Mouse (Mus musculus) kidney, postnatal 36 days (tissue): Measurements from ENCODE around the gene Lrrc42.

Source experiments
- DNase-seq, 2 experiments: peaks; one replicate each; pipeline ENCODE4 v3.0.0; 2021 to 2022; ENCODE audit warnings: mixed read lengths in 2 of 2

Gene Lrrc42

DNA sequence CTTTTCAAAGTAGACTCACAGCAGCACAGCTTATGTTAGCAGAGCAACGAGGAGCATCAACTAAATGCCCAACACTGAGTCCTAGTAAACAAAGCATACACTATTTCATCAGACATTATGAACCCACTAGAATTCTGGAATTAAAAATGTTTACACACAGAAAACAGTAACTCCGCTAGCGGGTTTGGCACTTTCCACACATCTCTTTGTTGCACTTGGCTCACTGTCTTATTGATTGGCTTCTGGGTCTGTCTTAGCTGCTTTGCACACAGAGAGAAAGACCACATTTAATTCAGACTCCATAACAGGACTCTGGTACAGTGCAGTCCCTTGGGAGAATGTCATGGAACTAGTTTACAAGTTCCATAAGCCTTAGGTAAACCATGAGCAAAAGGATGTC lies 5.3 kb downstream of the Lrrc42 start:
- no peak for DNase-seq

DNA sequence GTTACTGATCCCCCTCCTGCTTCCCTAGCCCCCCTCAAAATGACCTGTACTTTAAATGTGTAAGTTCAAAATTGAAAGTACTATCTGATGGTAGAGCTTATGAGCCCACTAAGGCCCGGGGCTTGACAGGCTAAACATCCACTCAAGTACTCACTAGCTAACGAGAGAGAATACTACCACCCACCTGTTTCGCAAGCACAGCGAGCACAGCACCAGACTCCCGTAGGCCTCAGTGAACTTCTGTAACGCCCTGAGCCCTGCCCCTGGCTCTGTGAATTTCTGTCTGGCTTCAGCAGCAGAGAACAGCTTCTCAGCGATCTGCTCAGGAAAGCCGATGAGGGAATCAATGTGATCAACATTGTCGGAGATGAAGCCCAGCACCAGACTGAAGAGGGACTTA lies 6.2 kb downstream of the Lrrc42 start:
- no peak for DNase-seq

- DNase-seq: no peak
Measured at GRCm38 (mm10) chr4:107246040-107246439, 7.3 kb downstream of the Lrrc42 start.

- peak in 1 of 2 experiments; percentile 51 for DNase-seq
Measured at GRCm38 (mm10) chr4:107245368-107245767, 8.0 kb downstream of the Lrrc42 start.

DNA sequence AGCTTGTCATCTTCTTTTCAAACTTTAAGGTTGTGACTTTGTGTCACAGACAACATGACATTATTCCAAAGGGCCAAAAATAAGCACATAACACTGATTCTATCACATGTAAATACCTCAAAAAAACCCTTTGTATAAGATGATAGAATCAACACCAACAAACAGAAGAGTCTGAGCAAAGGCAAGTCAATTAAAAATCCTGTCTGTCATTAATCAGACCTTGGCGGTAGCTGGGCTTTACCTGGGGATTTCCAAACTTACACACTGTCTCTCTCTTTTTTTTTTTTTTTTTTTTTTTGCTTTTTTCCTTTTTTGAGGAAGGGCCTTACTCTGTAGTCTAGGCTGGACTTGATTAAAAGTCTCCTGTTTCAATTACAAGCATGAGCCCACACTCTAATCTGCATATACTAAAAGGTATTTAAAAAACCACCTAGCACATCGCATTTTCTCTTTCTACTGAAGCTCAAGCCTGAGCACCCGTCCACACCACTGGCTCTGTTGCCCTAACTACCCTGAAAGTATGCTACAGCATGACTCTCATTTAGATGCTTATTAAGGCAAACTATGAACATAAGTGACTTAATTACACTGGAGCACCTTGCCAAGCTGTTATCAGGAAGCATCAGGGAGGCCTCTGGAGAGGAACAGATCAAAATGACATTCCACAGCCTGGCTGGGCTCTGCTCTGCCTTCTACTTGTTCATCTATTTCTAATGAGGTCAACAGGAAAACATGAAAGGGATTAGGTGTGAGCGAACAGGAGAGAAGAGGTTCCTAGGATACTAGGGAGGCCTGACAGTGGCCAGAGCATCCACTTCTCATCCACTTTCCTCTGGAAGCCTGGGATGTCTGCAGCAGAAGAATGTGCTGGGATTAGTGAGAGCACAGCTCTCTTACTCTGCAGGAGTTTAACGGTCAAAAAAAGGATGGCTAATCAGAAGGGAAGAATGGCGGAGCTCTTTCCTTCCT lies 9.7 kb downstream of the Lrrc42 start:
- DNase-seq: no peak

- no peak for DNase-seq
Measured at GRCm38 (mm10) chr4:107240196-107240595, 13.1 kb downstream of the Lrrc42 start.

DNA sequence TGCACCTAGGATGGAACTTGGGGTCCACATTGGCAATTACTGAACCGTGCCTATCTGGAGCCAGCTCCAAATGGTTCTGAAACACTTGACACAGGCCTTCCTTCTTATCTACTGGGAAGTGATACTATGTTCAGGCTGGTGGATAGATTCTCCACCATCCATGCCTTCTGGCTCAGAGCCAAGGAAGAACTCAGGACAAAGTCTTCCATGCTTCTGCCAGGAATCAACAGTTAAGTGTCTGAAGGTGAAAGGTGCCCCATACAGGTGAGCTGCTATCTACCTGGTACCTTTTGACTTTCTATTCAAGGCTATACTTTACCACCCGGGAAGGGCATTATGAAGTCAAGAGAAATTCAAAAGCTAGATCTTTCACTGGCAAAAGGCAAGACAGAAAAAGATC lies 15.1 kb downstream of the Lrrc42 start:
- DNase-seq: no peak

DNA sequence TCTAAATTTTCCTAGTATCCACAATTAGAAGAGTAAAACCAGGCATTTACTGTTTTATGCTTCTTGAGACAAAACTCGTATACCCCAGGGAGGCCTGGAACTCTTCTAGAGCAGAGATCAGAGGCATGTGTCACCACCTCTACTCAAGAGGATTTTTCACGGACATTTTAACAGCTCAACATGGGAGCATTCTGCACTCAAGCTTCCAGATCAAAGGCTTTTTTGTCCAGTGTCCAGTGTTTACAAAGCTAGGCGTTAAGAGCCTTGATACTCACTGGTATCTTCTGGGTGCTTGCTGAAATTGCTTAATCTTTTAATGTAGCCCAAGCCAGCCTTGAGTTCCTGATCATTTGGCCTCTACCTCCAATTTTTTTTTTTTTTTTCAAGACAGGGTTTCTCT lies 21.1 kb downstream of the Lrrc42 start:
- no peak for DNase-seq

DNA sequence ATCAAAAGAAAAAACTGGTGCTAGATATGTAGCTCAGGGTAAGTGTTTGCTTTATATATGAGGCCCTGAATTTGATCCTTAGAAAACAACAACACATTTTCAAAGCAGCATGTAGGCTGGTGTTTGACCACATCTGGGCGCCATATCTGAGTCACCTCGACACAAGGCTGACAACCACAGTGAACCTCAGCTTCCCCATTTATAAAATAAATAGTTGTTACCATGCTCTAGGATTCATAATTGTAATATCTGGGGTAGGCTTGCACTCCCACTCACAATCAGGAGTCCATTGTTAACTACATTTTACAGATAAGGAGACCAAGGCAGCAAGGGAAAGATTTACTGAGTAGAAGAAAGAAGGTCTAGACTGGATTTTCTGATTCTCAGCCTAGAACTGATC lies 27.0 kb downstream of the Lrrc42 start:
- DNase-seq: no peak

DNA sequence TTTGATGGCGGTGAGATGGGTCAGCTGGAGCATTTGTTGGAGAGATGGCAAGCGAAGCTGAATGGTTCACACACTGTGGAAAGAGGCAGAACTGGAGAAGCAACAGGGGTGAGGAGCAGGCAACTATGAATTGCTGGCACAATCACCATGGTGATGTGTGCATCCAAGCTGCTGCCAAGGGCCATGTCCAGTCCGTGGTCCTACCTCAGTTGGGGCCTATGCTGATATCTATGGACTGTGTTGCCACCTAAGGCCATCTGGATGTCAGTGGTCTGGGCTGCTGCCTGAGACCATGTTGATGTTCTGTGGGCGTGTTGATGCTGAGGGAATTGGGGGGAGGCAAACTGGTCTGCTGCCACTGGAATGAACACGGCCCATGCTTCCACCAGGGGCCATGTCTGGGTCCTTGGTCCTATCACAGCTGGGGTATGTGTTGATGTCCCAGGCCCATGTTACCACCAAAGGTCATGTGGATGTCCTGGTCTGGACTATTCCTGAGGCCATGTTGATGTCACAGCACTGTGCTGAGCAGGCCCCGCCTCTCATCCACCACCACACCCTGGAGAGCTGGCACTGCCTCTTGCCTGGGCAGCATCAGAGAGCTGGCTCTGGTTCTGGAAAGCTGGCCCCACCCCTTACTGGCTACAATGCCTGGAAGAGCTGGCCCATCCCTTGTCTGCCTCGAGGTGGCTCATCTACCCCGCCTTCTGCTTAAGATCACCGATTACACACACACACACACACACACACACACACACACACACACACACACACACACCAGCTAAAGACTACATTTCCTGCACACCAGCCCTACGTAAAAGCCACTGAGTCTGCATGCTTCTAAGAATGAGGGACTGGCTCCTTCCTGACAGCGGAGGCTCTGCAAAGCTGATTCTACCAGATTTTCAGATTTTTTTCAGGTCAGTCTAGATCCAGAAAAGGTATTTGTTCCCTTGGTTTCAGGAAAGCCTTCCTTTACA lies 29.8 kb downstream of the Lrrc42 start:
- DNase-seq: peak in 1 of 2 experiments; percentile 23

DNA sequence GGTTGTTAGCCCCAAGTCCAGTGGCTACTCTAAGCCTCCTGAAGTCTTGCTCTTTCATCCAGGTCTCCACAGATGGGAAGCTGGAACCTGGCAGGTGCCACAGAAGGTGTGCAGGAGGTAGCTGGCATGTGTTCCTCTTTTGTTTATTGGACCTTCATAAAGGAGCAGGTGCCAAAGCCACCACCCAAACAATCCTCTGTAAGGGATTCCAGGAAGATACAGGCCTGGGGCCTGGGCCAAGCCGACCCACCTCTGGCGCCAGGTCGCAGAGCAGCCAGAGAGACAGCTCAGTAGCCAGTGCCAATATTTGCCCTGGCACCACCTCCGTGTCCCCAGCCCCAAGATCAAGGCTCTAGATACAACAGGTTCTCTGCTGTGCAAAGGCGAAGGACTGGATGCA lies 31.8 kb downstream of the Lrrc42 start:
- DNase-seq: no peak

DNA sequence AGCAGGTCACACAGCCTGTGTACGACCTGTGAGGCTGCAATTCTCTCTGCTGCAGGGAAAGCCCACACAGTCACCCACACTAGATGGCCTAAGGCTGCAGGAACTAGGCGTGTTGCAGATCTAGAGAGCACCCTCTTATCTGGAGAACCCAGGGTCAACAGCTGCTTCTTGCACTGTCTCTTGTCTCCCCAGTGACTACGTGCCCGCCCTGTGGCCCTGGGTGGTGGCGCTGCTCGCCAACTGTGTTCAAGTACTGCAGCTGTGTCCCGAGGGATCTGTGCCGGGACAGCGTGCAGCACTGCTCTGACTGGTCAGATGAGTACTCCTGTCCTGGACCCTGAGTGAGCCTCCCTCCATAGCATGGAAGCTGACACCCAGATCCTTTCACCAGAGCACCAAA lies 35.8 kb downstream of the Lrrc42 start:
- DNase-seq: no peak

DNA sequence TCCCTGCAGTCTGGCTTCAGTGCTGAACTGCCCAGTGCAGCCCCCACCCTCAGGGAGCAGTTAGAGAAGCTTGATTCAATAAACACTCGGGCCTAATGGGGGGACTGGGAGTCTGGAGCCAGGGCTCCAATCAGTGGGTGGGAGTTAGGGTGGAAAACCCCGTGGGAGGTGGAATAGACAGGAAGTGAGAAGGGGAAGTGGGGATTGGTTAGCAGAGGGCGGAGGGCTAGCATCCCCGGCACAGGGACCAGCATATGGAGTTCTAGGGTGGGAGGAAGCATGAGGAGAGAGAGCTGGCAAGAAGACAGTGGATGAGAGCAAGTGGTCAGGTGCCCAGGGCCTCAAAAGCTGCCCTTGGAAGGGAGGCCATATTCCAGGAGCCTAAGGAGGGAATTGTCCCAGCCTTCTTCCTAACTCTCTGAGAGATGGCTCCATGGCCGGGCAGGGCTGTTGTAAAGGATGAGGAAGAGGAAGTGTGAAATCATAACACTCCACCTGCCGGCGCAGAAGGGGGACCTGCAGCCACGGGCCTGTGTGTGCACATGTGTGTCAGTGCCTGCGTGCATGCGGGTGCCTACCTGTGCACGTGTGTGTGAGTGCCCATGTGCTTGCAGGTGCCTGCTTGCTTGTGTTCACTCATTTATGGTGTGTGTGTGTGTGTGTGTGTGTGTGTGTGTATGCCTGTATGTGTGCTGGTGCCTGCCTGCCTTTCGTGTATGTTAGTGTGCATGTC lies 39.9 kb downstream of the Lrrc42 start:
- DNase-seq: no peak

GRCm38 (mm10) chr4:107211936-107212335 lies 41.4 kb downstream of the Lrrc42 start:
- DNase-seq: no peak

DNA sequence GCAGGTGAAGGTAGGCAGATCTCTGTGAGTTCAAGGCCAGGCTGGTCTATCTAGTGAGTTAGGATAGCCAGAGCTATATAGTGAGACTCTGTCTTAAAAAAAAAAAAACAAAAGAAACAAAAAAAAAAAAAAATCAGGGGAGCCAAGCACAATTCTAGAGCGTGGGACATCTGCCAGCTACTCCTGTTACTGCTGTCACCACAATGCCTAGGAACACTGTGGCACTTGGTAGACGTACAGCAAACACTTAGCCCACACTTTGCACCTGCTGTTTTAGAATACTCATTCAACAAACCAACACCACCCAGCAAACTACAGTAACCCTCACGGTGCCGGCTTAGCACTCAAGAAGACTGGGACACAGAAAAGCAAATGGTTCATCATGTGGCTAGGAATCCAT lies 41.9 kb downstream of the Lrrc42 start:
- DNase-seq: no peak

DNA sequence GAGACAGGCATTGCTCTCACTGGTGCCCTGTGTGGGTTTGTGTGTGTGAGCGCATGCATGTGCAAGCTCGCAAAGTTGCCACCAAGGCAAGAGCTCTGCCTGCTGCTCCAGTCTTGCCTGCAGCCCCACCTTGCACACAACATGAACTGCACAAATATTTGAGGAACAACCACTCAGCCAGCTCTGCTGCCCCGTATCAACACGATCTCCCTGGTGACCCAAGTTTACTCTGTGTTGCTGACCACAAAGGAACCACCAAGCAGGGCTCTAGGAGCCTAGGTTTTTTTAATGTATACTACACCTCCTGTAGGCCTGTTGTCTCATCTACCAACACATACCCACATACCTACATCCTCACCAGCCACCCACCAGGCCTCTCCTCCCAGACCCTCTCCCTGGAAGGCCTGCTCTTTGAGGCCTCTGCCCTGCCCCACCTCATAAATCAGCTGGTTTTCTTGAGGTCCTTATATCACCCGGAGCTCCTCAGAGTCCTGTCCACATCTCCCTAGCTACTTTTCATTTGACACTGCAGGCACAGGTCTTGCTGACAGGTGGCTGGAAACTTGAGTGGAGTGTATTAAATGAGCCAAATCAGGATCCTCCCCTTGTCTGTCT lies 42.7 kb downstream of the Lrrc42 start:
- DNase-seq: no peak

DNA sequence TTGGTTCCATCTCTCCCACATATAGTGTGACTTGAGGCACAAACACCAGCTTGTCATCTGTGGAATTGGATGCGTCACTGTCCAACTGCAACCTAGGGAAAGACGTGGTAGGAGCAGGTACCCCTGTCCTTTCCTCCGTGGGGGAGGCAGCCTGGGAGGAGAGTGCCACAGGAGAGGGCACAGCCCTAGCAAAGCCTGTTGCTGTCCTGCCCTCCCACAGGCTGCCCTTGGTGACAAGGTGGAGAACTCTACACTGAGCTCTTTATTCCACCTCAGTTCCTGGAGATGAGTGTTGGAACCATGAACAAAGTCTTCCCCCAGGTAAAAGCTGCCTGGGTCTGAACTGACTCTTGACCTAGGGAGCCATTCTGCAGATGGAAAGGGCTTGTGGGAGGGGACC lies 44.5 kb downstream of the Lrrc42 start, which contains the start of gene Ldlrad1:
TSS of gene Ldlrad1 (plus strand) at position 301 of the 400 bp plus-strand sequence.
- DNase-seq: no peak

DNA sequence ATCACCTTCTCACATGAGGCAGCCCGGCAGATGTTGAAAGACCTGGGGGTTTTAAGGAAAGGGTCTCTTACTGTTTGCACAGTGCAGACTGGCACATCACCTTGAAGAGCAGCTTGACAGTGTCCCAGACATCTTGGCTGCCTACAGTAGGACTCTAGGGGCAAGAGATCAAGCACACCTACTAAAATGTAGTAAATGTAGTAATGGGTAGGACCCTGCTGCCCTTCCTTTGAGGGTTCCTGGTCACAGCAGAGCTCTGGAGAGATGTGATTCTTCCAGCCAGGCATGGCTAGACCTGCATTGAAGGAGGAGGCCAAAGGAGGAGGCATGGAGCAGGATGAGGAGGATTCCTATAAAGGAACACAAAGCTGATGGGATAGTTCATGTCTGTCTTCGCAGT lies 46.3 kb downstream of the Lrrc42 start:
- no peak for DNase-seq

DNA sequence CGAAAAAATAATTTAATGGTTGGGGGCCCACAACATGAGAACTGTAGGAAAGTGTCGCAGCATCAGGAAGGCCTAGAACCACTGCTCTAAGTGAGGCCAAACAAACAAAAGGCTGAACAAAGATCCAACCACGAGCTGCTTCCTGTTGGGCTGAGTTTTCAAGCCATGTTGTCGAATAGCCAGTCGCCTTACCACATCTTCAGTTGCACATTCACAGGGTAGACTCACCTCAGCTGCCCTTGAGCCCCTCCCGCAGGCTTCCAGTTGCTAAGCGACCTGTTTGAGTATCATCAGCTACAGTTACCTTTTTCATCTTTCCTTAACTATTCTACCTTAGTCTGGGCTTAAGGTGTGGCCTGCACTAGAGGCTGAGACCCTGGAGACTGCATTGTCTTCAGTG lies 50.3 kb downstream of the Lrrc42 start:
- DNase-seq: no peak

DNA sequence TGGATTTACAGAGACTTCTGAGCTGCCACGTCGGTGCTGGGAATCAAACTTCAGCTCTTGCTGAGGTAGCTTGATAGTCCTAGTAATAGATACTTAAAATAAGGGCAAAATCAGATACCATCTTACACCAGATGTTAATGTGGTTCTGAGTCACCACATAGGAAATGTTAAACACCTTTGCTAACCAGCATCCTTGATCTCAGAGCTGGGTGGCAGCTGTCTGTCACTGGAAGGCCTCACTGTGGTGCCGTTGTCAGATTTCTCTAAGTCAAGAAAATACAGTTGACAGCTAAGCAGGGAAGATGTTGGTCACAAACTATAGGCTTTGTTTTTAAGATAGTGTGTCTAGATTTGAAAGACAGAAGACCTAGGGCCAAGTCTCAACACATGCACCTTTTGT lies 51.6 kb downstream of the Lrrc42 start:
- DNase-seq: no peak

- DNase-seq: no peak
Measured at GRCm38 (mm10) chr4:107198072-107198471, 55.3 kb downstream of the Lrrc42 start.

DNA sequence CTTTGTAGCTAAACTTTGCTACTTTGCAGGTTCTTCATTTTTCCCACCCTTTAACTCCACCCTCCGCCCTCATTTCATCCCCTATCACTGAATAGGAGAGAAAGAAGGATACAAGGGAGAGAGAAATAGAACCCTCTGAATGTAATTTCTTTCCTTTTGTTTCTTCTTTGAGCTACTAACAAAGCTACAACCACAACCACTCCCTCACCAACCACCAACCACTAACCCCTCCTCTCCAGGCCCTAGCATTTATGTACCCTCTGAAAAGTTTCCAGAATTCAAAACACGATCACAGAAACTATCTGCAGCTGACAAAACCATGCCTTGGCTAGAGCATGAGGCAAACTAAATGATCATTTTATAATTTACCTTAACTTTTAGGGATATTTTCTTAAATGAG lies 56.9 kb downstream of the Lrrc42 start:
- DNase-seq: no peak
